Mouse (Mus musculus): ENCODE measurements around the gene Tmem179.

Gene Tmem179

DNA sequence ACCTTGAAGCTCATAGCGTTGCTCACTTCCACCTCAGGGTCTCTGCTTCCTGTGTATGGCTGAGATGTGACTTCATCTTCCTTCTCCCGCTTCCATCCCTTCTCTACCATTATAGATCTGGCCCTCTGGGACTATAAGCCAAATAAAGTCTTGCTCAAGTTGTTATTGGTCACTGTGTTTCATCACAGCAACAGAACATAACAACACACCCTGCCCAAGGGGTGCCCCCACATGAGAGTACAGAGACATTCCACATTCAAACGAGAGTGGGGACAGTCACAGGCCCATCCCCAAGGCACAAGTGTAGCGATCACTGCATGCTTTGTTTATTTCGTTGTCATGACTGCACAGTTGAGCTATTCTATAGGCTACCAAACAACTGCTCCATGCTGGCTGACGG, 20.7 kb upstream of the Tmem179 start:
- DNase-seq, result no peak

DNA sequence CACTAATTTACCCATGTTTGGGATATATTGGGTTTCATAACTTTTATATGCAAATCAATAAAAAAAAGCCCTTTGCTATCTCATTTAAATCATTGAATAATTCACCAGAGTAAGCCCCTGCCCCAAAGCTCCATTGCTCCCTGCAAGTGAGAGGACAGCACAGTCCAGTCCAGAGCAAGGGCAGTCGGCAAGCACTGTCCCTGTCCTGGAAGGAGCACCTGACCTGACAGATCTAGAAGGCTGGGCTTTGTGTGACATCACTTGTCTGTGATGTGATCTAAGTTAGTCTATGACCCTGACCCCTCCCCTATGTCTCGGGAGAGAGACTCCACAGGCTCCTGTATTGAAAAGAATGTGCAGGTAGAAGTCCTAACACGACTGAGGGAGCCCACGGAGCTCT, 17.2 kb upstream of the Tmem179 start:
- DNase-seq, result no peak

DNA sequence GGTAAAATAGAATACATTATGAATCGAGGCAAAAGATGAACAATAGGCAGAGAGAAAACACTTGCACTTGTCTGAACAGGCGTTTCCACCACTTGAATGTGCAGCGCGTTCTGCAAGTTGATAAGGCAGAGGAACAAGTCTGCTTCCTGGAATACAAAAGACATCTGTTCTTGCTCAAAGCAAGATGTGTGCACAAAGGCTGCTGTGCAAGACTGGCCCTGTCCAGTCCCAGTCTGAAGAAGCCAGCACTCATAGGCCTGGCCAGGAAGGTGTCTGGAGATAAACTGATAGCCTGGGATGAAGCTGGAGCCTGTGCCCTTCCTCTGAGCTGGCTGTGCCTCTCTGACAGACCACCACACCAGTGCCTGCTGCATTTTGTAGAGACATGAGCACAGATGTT, 1.6 kb upstream of the Tmem179 start:
- DNase-seq, result no peak

DNA sequence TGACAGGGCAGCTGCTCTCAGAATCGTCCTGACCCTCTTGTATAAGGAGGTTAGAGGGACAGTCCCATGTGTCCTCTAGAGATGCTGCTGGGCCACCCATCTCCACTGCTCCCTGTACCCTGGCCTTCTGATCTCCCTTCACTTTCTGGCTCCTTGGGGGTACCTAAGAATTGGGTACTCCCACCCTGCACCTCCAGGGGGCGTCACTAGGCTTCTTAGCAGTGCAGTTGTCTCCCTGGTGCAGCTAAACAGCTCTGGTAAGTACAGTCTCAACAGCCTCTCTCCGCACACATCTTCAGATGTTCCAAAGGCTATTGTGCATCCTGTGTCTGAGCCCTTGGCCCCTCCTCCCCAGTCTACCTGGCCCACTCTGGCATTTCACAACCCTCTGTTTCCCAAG, 1.6 kb downstream of the Tmem179 start:
- DNase-seq, result no peak

DNA sequence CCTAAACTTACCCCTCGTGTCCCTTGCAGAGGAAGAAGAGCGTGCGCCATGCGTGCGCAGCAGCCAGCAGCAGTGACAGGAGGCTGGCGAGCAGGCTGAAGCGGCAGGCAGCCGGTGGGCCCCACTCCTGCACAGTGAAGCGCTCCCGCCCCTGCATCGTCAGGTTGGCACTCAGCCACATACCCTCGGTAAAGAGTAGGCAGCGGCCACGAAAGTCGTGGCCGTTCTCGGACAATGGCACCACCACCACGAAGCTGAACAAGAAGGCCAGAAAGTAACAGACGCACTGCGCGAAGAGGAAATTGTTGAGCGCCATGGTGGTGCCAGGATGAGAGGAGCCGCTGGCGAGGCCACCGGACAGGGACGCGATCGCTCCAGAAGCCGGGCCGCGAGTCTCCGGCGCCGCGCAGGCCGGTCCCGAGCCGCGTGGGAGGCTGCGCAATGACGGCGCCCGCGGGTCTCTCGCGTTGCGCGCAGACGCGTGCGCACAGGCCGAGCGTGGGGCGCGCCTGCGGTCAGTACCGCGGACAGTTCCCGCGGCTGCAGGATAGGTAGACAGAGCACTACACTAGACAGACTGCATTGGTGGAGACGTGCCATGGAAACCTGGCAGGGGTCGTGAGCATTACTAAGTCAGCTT, 5.7 kb downstream of the Tmem179 start:
- DNase-seq, result no peak

DNA sequence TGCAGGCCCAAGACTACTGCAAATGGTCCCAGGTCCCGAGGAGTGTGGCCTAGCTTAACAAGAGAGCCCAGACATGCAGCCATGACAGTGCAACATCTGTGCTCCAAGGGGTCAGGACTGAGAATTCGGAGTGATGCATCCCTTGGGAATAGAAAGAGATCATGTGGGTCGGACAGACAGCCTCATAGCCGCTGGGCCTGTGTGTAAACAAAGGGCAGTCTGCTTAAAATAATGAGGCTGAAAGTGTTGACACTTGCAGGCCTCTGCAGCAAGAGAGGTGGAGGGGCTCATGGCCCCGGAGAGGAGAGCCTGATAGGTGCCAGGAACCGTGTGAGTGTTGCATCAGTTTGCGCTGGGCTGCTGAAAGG, 6.2 kb downstream of the Tmem179 start:
- no peak for DNase-seq

- DNase-seq, result no peak
These were observed 8.6 kb downstream of the Tmem179 start for GRCm38 (mm10) chr12:112507984-112508383.

DNA sequence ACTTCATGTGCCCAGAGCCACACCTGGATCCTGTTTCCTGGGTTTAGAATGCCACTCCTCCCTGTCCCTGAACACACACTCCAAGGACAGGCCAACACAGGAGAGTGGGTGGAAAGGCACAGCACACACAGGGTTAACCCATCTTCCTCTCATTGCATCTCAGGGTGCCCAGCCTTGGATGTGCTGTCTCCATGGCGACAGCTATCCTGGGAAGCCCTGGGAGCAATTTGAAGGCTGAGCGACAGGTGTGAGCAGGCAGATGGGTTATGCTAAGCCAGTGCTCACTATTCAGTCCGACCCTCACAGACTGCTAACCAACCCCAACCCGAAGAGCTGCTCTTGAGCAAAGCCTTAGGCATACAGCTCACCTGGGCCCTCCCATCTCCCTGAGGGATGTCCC, 9.3 kb downstream of the Tmem179 start:
- no peak for DNase-seq

DNA sequence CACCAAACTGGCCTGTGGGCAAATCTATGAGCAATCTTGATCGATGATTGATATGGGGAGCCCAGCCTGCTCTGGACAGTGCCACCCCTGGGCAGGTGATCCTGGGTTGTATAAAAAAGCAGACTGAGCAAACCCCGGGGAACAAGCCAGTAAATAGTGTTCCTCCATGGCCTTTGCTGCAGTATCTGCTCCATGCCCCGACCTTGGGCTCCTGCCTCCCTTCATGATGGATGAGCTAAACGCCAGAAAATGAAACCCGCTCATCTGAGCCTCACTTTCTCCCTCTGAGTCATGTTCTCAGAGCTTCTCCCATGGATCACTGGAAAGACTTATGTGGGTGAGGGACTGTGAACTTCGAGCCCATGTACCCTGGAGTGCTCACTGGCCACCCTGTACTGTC, 10.3 kb downstream of the Tmem179 start:
- DNase-seq, result no peak

- DNase-seq, result no peak
These were observed 13.4 kb downstream of the Tmem179 start for GRCm38 (mm10) chr12:112503003-112503771.

DNA sequence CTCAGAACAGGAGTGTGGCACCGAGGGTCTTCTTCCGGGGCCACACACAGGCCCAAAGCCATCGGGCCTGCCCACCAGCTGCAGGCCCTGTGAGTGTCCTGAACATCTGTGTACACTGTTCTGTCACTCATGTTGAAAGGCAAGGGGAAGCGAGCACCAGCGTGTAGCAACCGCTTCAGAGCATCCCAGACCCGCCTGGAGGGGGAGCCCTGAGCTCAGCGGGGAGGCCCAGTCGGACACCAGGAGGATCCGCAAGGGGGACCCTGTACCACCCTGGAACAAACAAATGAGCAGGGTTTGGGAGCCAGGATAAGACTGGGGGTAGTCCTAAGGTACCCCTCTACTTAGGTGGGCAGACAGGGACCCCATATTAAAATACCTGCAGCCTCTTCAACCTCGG, 17.9 kb downstream of the Tmem179 start:
- no peak for DNase-seq

DNA sequence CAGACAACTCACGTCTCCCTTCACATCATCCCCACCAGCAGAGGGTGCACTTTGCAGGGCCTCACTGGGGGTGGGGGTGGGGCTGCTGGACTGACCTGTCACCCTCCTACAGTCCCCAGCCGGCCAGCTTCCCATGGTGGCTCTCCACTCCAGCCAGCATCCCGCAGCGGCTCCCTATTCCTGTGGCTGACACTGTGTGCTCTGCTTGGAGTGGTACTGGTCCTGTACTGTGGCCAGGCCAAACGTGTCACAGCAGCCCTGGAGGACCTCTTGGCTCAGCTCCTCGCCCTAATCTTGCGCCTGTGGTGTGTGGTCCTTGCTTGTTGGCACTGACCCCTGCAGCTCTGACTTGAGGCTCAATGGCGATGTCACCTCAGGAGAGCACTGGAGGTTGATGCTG, 18.8 kb downstream of the Tmem179 start:
- DNase-seq, result no peak

DNA sequence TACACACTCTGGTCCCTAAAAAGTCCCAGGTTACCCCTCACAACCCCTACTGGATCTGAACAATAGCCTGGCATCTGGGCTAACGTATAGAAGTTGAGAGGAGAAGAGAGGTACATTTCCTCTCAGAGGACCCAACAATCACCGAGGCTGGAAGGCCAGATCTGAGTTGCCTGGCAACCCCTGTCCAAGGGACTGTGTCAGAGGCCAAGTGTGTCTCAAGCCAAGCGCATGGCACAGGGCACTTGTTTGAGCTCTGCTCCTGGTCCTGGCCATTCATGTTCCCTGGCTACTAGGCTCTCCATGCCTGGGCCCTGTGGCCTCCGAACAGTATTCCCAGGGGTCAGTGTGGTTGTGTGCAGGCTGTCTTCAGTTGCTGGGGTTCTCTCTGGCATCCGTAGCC, 20.4 kb downstream of the Tmem179 start:
- no peak for DNase-seq

DNA sequence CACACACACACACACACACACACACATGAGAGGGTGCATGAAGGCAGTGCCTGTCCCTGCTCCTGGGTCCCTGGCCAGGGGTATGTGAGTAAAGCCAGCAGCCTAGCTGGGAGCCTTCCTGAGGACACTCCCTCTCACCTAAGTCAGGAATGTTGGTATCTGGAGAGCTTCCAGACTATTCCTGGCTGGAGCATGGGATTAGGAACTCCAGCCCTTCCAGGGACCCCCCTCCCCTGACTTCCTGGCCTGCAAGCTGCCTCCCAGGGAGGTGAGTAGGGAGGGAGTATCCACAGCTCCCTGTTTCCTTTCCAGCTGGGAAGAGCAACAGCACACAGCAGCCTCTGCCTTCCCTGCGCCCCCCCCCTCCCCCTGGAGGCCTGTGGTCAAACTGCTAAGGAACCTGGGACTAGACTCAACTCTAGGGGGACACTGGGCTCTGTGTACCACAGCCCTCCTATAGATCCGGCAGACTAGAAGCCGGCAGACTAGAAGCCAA, 26.1 kb downstream of the Tmem179 start:
- DNase-seq, result peak; percentile 42 to 70

DNA sequence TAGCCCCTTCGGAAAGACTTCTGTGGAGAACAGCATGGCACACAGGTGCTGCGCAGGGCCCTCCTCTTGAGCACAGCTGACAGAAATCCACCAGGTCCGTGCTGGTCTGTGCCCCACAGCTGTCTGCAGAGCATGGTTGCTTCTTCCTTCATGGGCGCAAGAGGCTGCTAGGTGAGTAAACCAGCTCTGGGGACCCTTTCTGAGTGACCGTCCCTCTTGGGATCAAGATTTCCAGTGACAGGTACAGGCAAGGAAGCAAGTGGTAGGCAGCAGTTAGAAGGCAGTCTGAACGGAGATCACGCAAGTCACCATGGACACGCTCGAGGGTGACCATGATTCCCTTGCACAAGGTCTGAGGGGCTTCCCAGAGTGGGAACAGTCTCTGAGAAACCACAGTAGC, 27.0 kb downstream of the Tmem179 start:
- DNase-seq, result no peak

GRCm38 (mm10) chr12:112489134-112489533, 27.4 kb downstream of the Tmem179 start, which contains the start of gene A530016L24Rik:
Gene A530016L24Rik (plus strand): TSS chr12:112489448.
- DNase-seq, result no peak

DNA sequence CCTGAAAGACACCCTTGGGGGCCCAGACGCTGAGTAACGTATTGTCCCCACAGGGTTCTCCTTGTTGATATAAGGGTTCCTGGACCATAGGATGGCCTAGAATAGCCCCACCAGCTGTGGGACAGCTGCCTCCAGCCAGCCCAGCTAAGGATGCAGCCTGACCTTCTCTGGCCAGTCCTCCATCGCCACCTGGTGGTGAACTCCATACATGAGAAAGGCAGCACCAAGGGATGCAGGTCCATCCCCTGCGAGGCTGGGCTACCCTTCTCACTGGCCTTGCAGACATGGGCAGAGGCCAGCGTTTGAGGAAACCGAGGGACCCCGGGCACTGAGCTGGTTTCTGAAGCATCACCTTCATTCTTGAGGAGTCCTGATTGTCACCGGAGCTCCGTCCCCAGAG, 42.8 kb downstream of the Tmem179 start:
- DNase-seq, result peak; percentile 69 to 77

DNA sequence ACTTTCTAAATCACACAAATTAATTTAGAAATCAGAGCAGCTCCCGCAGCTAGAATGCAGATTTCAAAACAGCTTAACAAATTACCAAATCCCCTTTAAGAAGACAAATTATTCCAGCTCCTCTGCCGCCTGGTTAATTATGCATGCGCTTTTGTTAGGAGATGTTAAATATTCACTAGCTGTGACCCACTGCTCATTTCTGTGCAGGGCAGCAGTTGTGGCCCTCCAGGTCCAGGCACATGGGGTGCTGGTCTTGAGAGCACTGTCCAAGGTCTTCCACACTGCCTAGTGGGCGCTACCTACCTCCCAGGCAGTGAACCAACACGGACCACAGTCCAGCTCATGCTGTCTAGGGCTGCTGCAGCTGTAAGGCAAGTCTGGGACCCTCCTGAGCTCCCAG, 46.3 kb downstream of the Tmem179 start:
- no peak for DNase-seq

- DNase-seq, result no peak
These were observed 47.2 kb downstream of the Tmem179 start for GRCm38 (mm10) chr12:112469393-112469792.

DNA sequence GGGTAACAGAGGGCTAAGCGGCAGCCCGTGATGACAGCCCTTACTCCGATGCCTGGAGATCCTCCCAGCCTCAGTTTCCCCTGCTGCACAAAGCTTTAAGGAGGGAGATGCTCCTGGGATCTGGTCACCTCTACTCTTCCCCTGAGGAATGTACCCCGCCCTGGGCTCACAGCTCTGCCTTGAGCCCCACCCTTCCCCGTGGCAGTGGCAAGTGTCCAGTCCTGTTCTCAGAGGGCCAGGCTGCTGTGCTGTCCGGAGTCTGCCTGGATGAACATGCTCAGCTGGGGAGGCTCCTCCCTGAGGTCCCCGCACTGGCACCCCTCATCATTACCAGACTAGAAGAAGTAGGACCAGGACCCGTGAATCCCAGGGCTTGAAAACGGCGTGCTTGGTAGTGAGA, 49.2 kb downstream of the Tmem179 start:
- DNase-seq, result no peak

DNA sequence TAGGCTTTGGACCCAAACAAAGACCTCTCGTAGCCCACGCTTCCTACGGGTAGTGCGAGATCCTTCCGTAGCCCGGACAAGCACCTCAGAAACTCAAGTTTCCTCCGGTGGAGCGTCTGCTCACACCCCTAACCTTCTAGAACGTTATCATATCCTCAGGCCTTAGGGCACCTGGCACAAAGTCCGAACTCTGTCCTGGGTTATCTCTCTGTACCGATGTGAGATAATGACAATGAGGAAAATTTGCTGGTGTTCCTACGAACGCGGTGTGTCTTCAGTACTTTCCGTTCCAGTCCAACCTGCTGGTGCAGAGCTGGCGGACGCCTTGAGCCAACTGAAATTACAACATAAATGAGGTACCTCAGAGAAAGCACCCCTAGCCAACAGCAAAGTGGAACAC, 50.6 kb downstream of the Tmem179 start:
- DNase-seq, result no peak

DNA sequence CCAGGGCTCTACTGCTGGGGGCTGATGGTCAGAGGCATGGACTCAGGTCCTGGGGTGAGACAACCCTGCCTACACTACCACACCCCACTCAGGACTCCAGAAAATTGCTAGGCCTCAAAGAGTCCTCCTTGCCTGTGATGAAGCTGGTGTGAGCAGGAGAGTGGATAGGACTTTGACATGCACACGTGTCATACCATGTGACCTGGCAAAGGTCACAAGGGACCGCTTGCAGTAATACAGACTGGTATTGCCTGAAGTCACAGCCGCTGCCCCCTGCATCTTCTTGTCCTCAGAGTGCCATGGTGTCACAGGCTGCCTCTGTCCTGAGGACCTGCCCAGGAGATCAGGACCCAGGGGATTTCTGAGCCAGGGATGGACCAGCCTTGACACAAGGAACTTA, 52.0 kb downstream of the Tmem179 start:
- no peak for DNase-seq

GRCm38 (mm10) chr12:112463750-112464444, 52.6 kb downstream of the Tmem179 start:
- DNase-seq, result no peak

- no peak for DNase-seq
These were observed 53.3 kb downstream of the Tmem179 start for GRCm38 (mm10) chr12:112463209-112463608.
